Mouse (Mus musculus): ENCODE data around the gene Suclg2. TPM values are rescaled to one million over a fixed set of nuclear protein-coding genes. Genes with fewer than 3 reads are reported as not detected.

Gene Suclg2
- total and polyA plus RNA-seq, 2 experiments = 54.0 to 153 TPM

- Histone ChIP-seq H3K79me2 (ENCODE audit: control insufficient read depth, insufficient read depth, low read length) (peaks cover 16% of the 10 kb centered on the region), H3K27ac (replicated peaks; ENCODE audit: insufficient read depth, low read depth, low read length) (no peak overlapping the region), H3K4me3 (ENCODE audit: insufficient read depth, low read depth, low read length) (no peak overlapping the region), H3K27me3 (ENCODE audit: control insufficient read depth, insufficient read depth, low read length) (no peaks in the 10 kb centered on the region), H3K36me3 (ENCODE audit: control insufficient read depth, insufficient read depth, low read length) (no peaks in the 10 kb centered on the region; the same call in 1 of the 2 replicates), H3K4me1 (ENCODE audit: control insufficient read depth, insufficient read depth, low read length) (no peaks in the 10 kb centered on the region), H3K9ac (ENCODE audit: low read depth, low read length) (no peak overlapping the region)
- DNase-seq (ENCODE audit: extremely low read depth, low read depth, low spot score) = no peak
- TF ChIP-seq CTCF (IDR thresholded peaks at IDR 0.05; ENCODE audit: low read depth, low read length) (no peak), POLR2A (IDR thresholded peaks at IDR 0.05; ENCODE audit: extremely low read depth, insufficient read depth, low read length) (no peak)
- WGBS = 92% methylated on average over 4 of the region's 4 CpGs
These were observed 97.8 kb downstream of the Suclg2 start for GRCm38 (mm10) chr6:95620804-95621203.

GRCm38 (mm10) chr6:95619817-95620216 lies 98.8 kb downstream of the Suclg2 start:
- Histone ChIP-seq H3K4me3 (ENCODE audit: insufficient read depth, low read depth, low read length) (no peak overlapping the region), H3K36me3 (ENCODE audit: control insufficient read depth, insufficient read depth, low read length) (no peaks in the 10 kb centered on the region; the same call in 1 of the 2 replicates)

GRCm38 (mm10) chr6:95618434-95618833 lies 100.2 kb downstream of the Suclg2 start:
- Histone ChIP-seq H3K27ac (replicated peaks; ENCODE audit: insufficient read depth, low read depth, low read length) (no peak overlapping the region), H3K36me3 (ENCODE audit: control insufficient read depth, insufficient read depth, low read length) (no peaks in the 10 kb centered on the region; the same call in 1 of the 2 replicates), H3K4me3 (ENCODE audit: insufficient read depth, low read depth, low read length) (no peak overlapping the region), H3K79me2 (ENCODE audit: control insufficient read depth, insufficient read depth, low read length) (peaks cover 10% of the 10 kb centered on the region; the same call in 1 of the 2 replicates), H3K9ac (ENCODE audit: low read depth, low read length) (no peak overlapping the region), H3K27me3 (ENCODE audit: control insufficient read depth, insufficient read depth, low read length) (no peaks in the 10 kb centered on the region), H3K4me1 (ENCODE audit: control insufficient read depth, insufficient read depth, low read length) (no peaks in the 10 kb centered on the region)
- TF ChIP-seq CTCF (IDR thresholded peaks at IDR 0.05; ENCODE audit: low read depth, low read length) (no peak), POLR2A (IDR thresholded peaks at IDR 0.05; ENCODE audit: extremely low read depth, insufficient read depth, low read length) (no peak)
- 94% methylated on average over 4 of the region's 4 CpGs for WGBS
- DNase-seq (ENCODE audit: extremely low read depth, low read depth, low spot score) = no peak

More at GRCm38 (mm10) chr6:95619817-95620216, 98.8 kb downstream of the Suclg2 start:
- no peaks in the 10 kb centered on the region for H3K27me3 ChIP-seq (ENCODE audit: control insufficient read depth, insufficient read depth, low read length)
- DNase-seq (ENCODE audit: extremely low read depth, low read depth, low spot score) = no peak
- peaks cover 15% of the 10 kb centered on the region; the same call in 1 of the 2 replicates for H3K79me2 ChIP-seq (ENCODE audit: control insufficient read depth, insufficient read depth, low read length)
- H3K4me1 ChIP-seq (ENCODE audit: control insufficient read depth, insufficient read depth, low read length) = no peaks in the 10 kb centered on the region
- no peak overlapping the region for H3K27ac ChIP-seq (replicated peaks; ENCODE audit: insufficient read depth, low read depth, low read length)
- TF ChIP-seq CTCF (IDR thresholded peaks at IDR 0.05; ENCODE audit: low read depth, low read length) = no peak
- H3K9ac ChIP-seq (ENCODE audit: low read depth, low read length) = no peak overlapping the region

GRCm38 (mm10) chr6:95613228-95613627 lies 105.4 kb downstream of the Suclg2 start:
- no peak overlapping the region for H3K9ac ChIP-seq (ENCODE audit: low read depth, low read length)
- no peak for DNase-seq (ENCODE audit: extremely low read depth, low read depth, low spot score)
- peaks cover 9% of the 10 kb centered on the region for H3K4me1 ChIP-seq (ENCODE audit: control insufficient read depth, insufficient read depth, low read length)
- no peak overlapping the region for H3K4me3 ChIP-seq (ENCODE audit: insufficient read depth, low read depth, low read length)
- no peaks in the 10 kb centered on the region for H3K27me3 ChIP-seq (ENCODE audit: control insufficient read depth, insufficient read depth, low read length)
- no peak overlapping the region for H3K27ac ChIP-seq (replicated peaks; ENCODE audit: insufficient read depth, low read depth, low read length)
- peaks cover 6% of the 10 kb centered on the region; the same call in 1 of the 2 replicates for H3K79me2 ChIP-seq (ENCODE audit: control insufficient read depth, insufficient read depth, low read length)
- WGBS = 81% methylated on average over 3 of the region's 3 CpGs
- no peaks in the 10 kb centered on the region for H3K36me3 ChIP-seq (ENCODE audit: control insufficient read depth, insufficient read depth, low read length)
- TF ChIP-seq POLR2A (IDR thresholded peaks at IDR 0.05; ENCODE audit: extremely low read depth, insufficient read depth, low read length) = no peak
- TF ChIP-seq CTCF (IDR thresholded peaks at IDR 0.05; ENCODE audit: low read depth, low read length) = no peak

- 76% methylated on average over 3 of the region's 3 CpGs for WGBS
- H3K79me2 ChIP-seq (ENCODE audit: control insufficient read depth, insufficient read depth, low read length) = peaks cover 6% of the 10 kb centered on the region; the same call in 1 of the 2 replicates
- H3K4me1 ChIP-seq (ENCODE audit: control insufficient read depth, insufficient read depth, low read length) = peaks cover 11% of the 10 kb centered on the region
- no peak overlapping the region for H3K4me3 ChIP-seq (ENCODE audit: insufficient read depth, low read depth, low read length)
- H3K9ac ChIP-seq (ENCODE audit: low read depth, low read length) = no peak overlapping the region
- peak; percentile 48 for DNase-seq (ENCODE audit: extremely low read depth, low read depth, low spot score)
- no peak overlapping the region for H3K27ac ChIP-seq (replicated peaks; ENCODE audit: insufficient read depth, low read depth, low read length)
- no peaks in the 10 kb centered on the region for H3K27me3 ChIP-seq (ENCODE audit: control insufficient read depth, insufficient read depth, low read length)
- no peaks in the 10 kb centered on the region for H3K36me3 ChIP-seq (ENCODE audit: control insufficient read depth, insufficient read depth, low read length)
- TF ChIP-seq POLR2A (IDR thresholded peaks at IDR 0.05; ENCODE audit: extremely low read depth, insufficient read depth, low read length) (no peak), CTCF (IDR thresholded peaks at IDR 0.05; ENCODE audit: low read depth, low read length) (no peak)
These were observed 106.1 kb downstream of the Suclg2 start for GRCm38 (mm10) chr6:95612412-95613022.

GRCm38 (mm10) chr6:95611059-95611458 lies 107.5 kb downstream of the Suclg2 start:
- no peak overlapping the region for H3K4me3 ChIP-seq (ENCODE audit: insufficient read depth, low read depth, low read length)
- 79% methylated on average over 3 of the region's 3 CpGs for WGBS
- H3K36me3 ChIP-seq (ENCODE audit: control insufficient read depth, insufficient read depth, low read length) = no peaks in the 10 kb centered on the region
- H3K27me3 ChIP-seq (ENCODE audit: control insufficient read depth, insufficient read depth, low read length) = no peaks in the 10 kb centered on the region
- TF ChIP-seq CTCF (IDR thresholded peaks at IDR 0.05; ENCODE audit: low read depth, low read length) = no peak
- H3K4me1 ChIP-seq (ENCODE audit: control insufficient read depth, insufficient read depth, low read length) = peaks cover 11% of the 10 kb centered on the region
- DNase-seq (ENCODE audit: extremely low read depth, low read depth, low spot score) = no peak
- peaks cover 11% of the 10 kb centered on the region; the same call in 1 of the 2 replicates for H3K79me2 ChIP-seq (ENCODE audit: control insufficient read depth, insufficient read depth, low read length)
- H3K9ac ChIP-seq (ENCODE audit: low read depth, low read length) = no peak overlapping the region
- H3K27ac ChIP-seq (replicated peaks; ENCODE audit: insufficient read depth, low read depth, low read length) = no peak overlapping the region

Data from liver, adult 2 months (tissue).